Mouse (Mus musculus): ENCODE results near the gene Mark4.
A peak's percentile ranks its signal among the peaks of the same experiment; 100 is the strongest.

The Mark4 gene

GRCm38 (mm10) chr7:19469404-19469803, 10.8 kb upstream of the Mark4 start:
- no peak for DNase-seq

DNA sequence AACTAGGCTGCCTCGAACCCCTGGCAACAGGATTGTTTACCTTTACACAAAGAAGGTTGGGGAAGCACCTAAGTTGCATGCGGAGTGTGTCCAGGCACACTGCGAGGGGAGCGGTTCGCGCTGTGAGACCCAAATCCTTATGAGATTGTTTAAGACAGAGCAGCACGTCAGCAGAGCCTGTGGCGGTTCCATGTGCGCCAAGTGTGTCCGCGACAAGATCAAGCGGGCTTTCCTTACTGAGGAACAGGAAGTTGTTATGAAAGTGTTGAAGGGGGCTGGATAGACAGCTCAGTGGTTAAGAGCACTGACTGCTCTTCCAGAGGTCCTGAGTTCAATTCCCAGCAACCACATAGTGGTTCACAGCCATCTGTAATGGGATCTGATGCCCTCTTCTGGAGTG, 9.7 kb upstream of the Mark4 start:
- DNase-seq = no peak

- no peak for DNase-seq
Observed at GRCm38 (mm10) chr7:19467638-19468037, 9.0 kb upstream of the Mark4 start.

GRCm38 (mm10) chr7:19466602-19467145, 8.1 kb upstream of the Mark4 start:
- no peak for DNase-seq

GRCm38 (mm10) chr7:19464367-19465307, 6.0 kb upstream of the Mark4 start:
- DNase-seq = no peak

GRCm38 (mm10) chr7:19462884-19463381, 4.3 kb upstream of the Mark4 start, which contains the start of gene Exoc3l2:
TSS of gene Exoc3l2 (plus strand) at chr7:19463331.
- DNase-seq = no peak

DNA sequence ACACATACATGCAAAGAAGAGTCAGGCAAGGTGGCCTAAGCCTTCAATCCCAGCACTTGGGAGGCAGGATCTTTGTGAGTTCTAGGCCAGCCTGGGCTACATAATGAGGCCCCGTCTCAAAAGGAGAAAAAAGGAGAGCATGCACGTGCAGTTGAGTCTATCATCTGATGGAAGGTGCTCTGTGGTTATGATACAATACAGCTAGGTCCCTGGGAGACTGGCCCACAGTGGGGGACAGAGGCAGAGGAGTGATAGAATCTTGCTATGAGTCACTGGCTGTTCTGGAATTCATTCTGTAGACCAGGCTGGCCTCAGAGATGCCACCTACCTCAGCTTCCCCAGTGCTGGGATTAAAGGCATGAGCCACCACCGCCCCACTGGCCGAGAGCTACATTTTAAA, 3.8 kb upstream of the Mark4 start:
- no peak for DNase-seq

DNA sequence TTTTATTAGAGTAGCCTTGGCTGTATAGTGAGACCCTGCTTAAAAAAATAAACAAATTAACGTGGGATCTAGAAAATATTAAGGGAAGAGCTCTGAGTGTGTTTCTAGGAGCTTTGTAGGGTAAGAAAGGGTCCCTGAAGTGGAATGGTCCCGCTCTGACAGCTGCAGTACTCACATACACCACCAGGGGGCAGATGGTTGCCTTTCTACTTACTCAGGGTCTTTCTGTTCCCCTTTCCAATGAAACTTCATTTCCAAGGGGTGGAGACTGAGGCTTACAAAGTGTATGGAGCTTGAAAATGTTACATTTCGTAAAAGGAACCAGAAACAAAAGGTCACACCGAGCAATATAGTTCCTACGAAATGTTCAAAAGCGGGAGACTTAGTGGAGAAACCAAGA, 2.9 kb upstream of the Mark4 start:
- peak; percentile 72 for DNase-seq

DNA sequence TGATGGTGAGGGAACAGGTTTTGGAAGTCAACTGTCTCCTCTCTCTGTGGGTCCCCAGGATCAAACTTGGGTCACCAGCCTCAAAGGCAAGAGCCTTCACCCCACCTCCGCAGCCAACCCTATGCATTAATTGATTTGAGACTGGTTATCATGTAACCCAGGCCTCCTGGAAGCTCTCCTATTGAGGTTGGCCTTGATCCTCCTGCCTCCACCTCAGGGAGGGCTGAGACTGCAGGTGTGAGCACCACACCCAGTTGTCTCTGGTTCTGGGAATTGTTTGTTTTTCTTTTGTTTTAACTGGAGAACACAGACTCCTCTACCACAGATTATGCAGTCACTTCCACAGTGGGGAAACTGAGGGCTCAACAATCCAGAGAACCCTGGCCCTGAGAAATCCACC, 1.9 kb upstream of the Mark4 start:
- DNase-seq = no peak

DNA sequence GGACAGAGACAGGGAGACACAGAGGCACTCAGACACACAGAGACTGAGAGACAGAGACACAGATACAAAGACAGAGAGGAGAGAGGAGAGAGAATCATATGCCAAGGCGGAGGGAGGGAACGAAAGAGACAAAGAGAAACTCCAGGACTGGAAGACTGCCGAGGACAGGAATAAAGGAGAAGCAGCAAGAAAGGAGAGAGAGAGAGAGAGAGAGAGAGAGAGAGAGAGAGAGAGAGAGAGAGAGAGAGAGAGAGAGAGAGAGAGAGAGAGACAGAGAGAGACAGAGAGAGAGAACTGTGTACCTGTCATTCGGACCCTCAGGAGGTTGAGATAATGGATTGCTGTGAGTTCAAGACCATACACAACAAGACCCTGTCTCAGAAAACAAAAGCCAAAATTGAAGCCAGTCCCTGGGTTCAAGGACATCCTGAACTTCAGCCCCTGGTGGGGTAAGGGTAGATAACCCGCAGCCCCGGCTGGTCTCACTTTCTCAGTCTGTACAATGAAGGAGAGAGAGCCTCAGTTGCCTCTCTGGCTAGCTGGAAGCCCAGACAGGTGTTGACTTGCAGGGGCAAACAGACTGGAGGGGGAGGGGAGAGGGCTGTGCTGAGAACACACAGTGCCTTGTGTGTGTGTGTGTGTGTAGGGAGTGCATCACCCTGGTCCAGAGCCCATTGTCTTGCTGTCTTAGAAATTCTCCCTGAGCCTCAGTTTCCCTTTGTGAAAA, 686 bp upstream of the Mark4 start:
- DNase-seq = peak; percentile 27

DNA sequence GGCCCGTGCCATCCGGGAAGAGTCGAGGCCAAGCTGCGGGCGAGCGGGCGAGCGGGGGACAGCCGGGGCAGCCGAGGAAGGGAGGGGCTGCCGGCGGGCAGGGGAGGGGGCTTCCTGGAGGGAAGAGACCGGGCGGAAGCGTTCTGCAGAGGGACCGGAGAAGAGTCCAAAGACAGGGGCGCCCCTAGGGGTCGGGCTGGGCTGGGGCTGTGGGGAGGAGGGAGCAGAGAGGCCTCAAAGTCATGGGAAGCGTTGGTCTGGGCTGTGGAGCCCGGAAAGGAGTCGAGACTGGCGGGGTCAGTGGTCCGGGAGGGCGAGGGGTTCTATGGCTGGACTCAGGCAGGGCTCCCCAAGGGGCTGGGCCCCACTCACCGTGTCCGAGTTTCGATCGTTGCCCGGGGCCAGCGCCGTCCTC, 542 bp downstream of the Mark4 start:
- peak; percentile 87 for DNase-seq

GRCm38 (mm10) chr7:19457414-19458071, 1.1 kb downstream of the Mark4 start:
- DNase-seq = no peak

- DNase-seq = no peak
Observed at GRCm38 (mm10) chr7:19456628-19457027, 2.0 kb downstream of the Mark4 start.

GRCm38 (mm10) chr7:19455819-19456495, 2.7 kb downstream of the Mark4 start:
- DNase-seq = no peak

GRCm38 (mm10) chr7:19455186-19455585, 3.4 kb downstream of the Mark4 start:
- no peak for DNase-seq

GRCm38 (mm10) chr7:19449165-19449564, 9.5 kb downstream of the Mark4 start:
- no peak for DNase-seq

DNA sequence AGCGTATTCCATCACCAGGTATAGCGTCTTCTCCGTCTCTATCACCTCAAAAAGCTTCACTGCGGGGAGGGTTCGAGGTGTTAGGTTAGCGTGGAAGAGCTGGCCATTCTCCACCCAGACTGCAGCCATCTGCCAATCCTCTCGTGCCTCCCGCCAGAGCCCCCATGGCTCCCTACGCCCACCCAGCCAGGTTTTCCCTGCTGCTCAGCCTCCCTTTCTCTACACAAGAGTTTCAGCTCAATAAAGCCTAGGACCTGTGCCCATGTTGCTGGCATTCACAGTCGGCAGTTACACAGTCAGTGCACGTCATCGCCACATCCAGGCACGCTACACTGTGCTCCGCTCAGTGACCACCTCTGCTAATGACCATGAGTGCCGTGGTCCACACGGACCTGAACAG, 10.9 kb downstream of the Mark4 start:
- no peak for DNase-seq

GRCm38 (mm10) chr7:19444801-19445200, 13.8 kb downstream of the Mark4 start:
- DNase-seq = no peak

DNA sequence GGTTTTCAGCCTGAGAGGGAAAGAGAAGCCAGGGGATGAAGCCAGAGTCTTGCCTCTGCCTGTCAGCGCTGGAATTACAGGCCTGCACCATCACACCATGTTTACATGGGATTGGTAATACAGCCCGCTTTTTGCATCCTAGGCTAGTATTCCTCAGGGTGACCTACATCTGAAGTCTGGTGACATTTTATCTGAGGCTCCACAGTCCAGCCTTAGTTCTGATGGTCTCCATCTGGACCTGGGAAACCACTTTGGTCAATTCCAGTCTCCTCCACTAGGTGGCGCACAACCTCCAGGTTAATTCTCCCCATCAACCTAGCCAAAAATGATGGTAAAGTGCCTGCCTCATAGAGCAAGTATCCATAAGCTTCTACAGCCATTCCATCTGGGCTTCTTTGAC, 15.3 kb downstream of the Mark4 start:
- DNase-seq = peak; percentile 73

GRCm38 (mm10) chr7:19441448-19442091, 17.1 kb downstream of the Mark4 start:
- no peak for DNase-seq

DNA sequence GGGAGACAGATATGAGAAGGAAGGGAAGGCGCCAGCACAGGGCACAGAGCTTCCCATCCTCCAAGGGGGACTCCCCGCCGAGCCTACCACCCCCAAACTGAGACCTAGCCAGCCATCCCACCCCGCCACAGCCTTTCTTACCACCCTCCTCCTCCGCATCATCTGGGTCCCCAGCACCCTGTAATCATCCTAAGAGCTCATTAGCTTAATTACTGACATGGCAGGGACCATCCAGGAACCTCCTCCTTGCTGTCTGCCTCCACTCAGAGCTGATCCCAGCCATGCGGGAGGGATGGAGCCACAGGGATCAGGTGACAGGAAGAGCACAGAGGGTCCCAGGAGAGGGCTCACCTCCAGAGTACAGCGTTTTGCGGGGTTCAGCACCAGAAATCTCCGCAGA, 21.6 kb downstream of the Mark4 start:
- no peak for DNase-seq

DNA sequence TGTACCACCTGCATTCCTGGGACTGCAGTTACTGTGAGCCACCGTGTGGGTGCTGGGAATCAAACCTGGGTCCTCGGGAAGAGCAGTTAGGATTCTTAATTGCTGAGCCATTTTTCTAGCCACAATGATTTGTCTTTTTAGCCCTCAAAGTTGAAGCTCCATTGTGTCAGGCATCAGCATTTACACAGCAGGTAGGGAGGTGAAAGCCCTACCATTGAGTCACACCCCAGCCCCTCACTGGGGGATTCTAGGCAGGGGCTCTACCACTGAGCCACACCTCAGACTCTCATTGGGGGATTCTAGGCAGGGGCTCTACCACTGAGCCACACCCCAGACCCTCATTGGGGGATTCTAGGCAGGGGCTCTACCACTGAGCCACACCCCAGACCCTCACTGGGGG, 22.3 kb downstream of the Mark4 start:
- DNase-seq = no peak

Data from thymus, postnatal 14 days (tissue).